Mouse (Mus musculus) embryonic facial prominence, embryonic 11.5 days (tissue): ENCODE data around the gene Cdh13. TPM values are rescaled to one million over a fixed set of nuclear protein-coding genes. Genes with fewer than 3 reads are reported as not detected.

ENCODE experiments used
- ATAC-seq: fragments of 200-750 bp; cut with Nextera tagmentation; replicated peaks from 2 replicates; pipeline ENCODE4 v1.8.0; 2017; ENCODE audit warnings: low read depth; ENCODE audit not compliant: insufficient number of reproducible peaks, low FRiP score, low TSS enrichment
- DNase-seq: peaks from one replicate; pipeline ENCODE4 v3.0.0-alpha.2; 2015; ENCODE audit warnings: low spot score
- H3K27ac ChIP-seq: fragments of 300-500 bp; sonication (generic); replicated peaks from 2 replicates; pipeline ENCODE4 v1.5.1; 2014; ENCODE audit warnings: mild to moderate bottlenecking, low read depth, low read length, control low read depth
- H3K27me3 ChIP-seq: fragments of 300-500 bp; sonication (generic); 2 replicates; pipeline ENCODE4 v1.6.1; 2014; ENCODE audit warnings: mild to moderate bottlenecking, low read length, moderate library complexity, mixed read lengths; ENCODE audit not compliant: control insufficient read depth, insufficient read depth
- H3K36me3 ChIP-seq: fragments of 300-500 bp; sonication (generic); replicated peaks from 2 replicates; pipeline ENCODE4 v1.6.1; 2014; ENCODE audit warnings: low read depth, mild to moderate bottlenecking, low read length, moderate library complexity, mixed read lengths; ENCODE audit not compliant: control insufficient read depth, insufficient read depth
- H3K4me1 ChIP-seq: fragments of 300-500 bp; sonication (generic); 2 replicates; pipeline ENCODE4 v1.6.1; 2014; ENCODE audit warnings: low read length, mixed read lengths; ENCODE audit not compliant: control insufficient read depth, insufficient read depth
- H3K4me2 ChIP-seq: fragments of 300-500 bp; sonication (generic); 2 replicates; pipeline ENCODE4 v1.6.1; 2014; ENCODE audit warnings: low read depth, mild to moderate bottlenecking, control low read depth, low read length, moderate library complexity
- H3K4me3 ChIP-seq: fragments of 300-500 bp; sonication (generic); 2 replicates; pipeline ENCODE4 v1.5.1; 2014; ENCODE audit warnings: low read depth, low read length, control low read depth
- H3K9ac ChIP-seq: fragments of 300-500 bp; sonication (generic); replicated peaks from 2 replicates; pipeline ENCODE4 v1.6.1; 2014; ENCODE audit warnings: mild to moderate bottlenecking, control low read depth, low read length
- H3K9me3 ChIP-seq: fragments of 300-500 bp; sonication (generic); replicated peaks from 2 replicates; pipeline ENCODE4 v1.6.1; 2016; ENCODE audit warnings: mild to moderate bottlenecking, low read length, inconsistent platforms, mixed read lengths; ENCODE audit not compliant: control insufficient read depth
- WGBS: fragments of 180-500 bp; shearing (Covaris S2); extraction: QIAGEN DNeasy Blood & Tissue Kit; methylation state at CpG from one replicate; pipeline ENCODE4 v1.1.7; 2014; 5-methylcytosine and 5-hydroxymethylcytosine counted together
- polyA plus RNA-seq: library from polyadenylated mRNA; unstranded; fragments of >200 nt; fragmentation: Nextera tagmentation; extraction: Ambion mirVana; gene quantifications from 2 replicates; pipeline ENCODE4 v1.2.1, GENCODE M21; 2014

Cdh13 gene
- polyA plus RNA-seq, 1 experiment from 2014 or later = 7.1 TPM

- H3K27ac ChIP-seq = no peak overlapping the region
- H3K27me3 ChIP-seq = no peaks in the 10 kb centered on the region
- ATAC-seq (no peak), DNase-seq (no peak)
- WGBS = 86% methylated on average over 1 of the region's 1 CpGs
- H3K4me3 ChIP-seq = no peak overlapping the region
- no peaks in the 10 kb centered on the region for H3K36me3 ChIP-seq
- H3K4me2 ChIP-seq = no peak overlapping the region
- H3K9me3 ChIP-seq = no peaks in the 10 kb centered on the region
- no peaks in the 10 kb centered on the region for H3K4me1 ChIP-seq
- no peak overlapping the region for H3K9ac ChIP-seq
Measured at GRCm38 (mm10) chr8:119000595-119000994, 717.1 kb downstream of the Cdh13 start.

GRCm38 (mm10) chr8:119004821-119005220 is 721.3 kb downstream of the Cdh13 start:
- WGBS = 84% methylated on average over 5 of the region's 5 CpGs
- Histone ChIP-seq H3K4me3 (no peak overlapping the region), H3K4me2 (no peak overlapping the region), H3K9me3 (no peaks in the 10 kb centered on the region), H3K9ac (no peak overlapping the region), H3K27me3 (no peaks in the 10 kb centered on the region), H3K27ac (no peak overlapping the region), H3K36me3 (no peaks in the 10 kb centered on the region), H3K4me1 (no peaks in the 10 kb centered on the region)
- DNase-seq (no peak), ATAC-seq (no peak)

- no peak overlapping the region for H3K4me3 ChIP-seq
- H3K4me2 ChIP-seq = no peak overlapping the region
- no peak for ATAC-seq
- H3K9me3 ChIP-seq = no peaks in the 10 kb centered on the region
- DNase-seq = no peak
- H3K4me1 ChIP-seq = no peaks in the 10 kb centered on the region
- no peak overlapping the region for H3K27ac ChIP-seq
- no peaks in the 10 kb centered on the region for H3K36me3 ChIP-seq
- H3K27me3 ChIP-seq = no peaks in the 10 kb centered on the region
- 72% methylated on average over 6 of the region's 6 CpGs for WGBS
- no peak overlapping the region for H3K9ac ChIP-seq
Measured at GRCm38 (mm10) chr8:119018675-119019074, 735.1 kb downstream of the Cdh13 start.

GRCm38 (mm10) chr8:119020781-119021180 is 737.2 kb downstream of the Cdh13 start:
- H3K27ac ChIP-seq = no peak overlapping the region
- DNase-seq = no peak
- H3K9me3 ChIP-seq = no peaks in the 10 kb centered on the region
- H3K27me3 ChIP-seq = no peaks in the 10 kb centered on the region
- 87% methylated on average over 11 of the region's 11 CpGs for whole genome bisulfite sequencing
- H3K9ac ChIP-seq = no peak overlapping the region
- H3K4me1 ChIP-seq = no peaks in the 10 kb centered on the region
- no peak overlapping the region for H3K4me2 ChIP-seq
- ATAC-seq = no peak
- H3K36me3 ChIP-seq = no peaks in the 10 kb centered on the region
- H3K4me3 ChIP-seq = no peak overlapping the region

- no peaks in the 10 kb centered on the region for H3K27me3 ChIP-seq
- no peaks in the 10 kb centered on the region for H3K36me3 ChIP-seq
- H3K9me3 ChIP-seq = no peaks in the 10 kb centered on the region
- no peaks in the 10 kb centered on the region for H3K4me1 ChIP-seq
- no peak overlapping the region for H3K9ac ChIP-seq
- no peak for ATAC-seq
- H3K4me3 ChIP-seq = no peak overlapping the region
- no peak for DNase-seq
- H3K4me2 ChIP-seq = no peak overlapping the region
- H3K27ac ChIP-seq = no peak overlapping the region
- 91% methylated on average over 11 of the region's 11 CpGs for WGBS
Measured at GRCm38 (mm10) chr8:119021478-119021877, 737.9 kb downstream of the Cdh13 start.

- WGBS = 66% methylated on average over 9 of the region's 9 CpGs
- H3K4me3 ChIP-seq = no peak overlapping the region
- H3K27me3 ChIP-seq = no peaks in the 10 kb centered on the region
- no peak overlapping the region for H3K27ac ChIP-seq
- H3K9ac ChIP-seq = no peak overlapping the region
- no peaks in the 10 kb centered on the region for H3K9me3 ChIP-seq
- no peak overlapping the region for H3K4me2 ChIP-seq
- ATAC-seq (no peak; the same call in 1 of the 2 replicates), DNase-seq (no peak)
- no peaks in the 10 kb centered on the region for H3K36me3 ChIP-seq
- H3K4me1 ChIP-seq = no peaks in the 10 kb centered on the region
Measured at GRCm38 (mm10) chr8:119022301-119022870, 738.9 kb downstream of the Cdh13 start.

GRCm38 (mm10) chr8:119033398-119033797 is 749.9 kb downstream of the Cdh13 start:
- Histone ChIP-seq H3K36me3 (no peaks in the 10 kb centered on the region), H3K9me3 (no peaks in the 10 kb centered on the region), H3K27ac (no peak overlapping the region), H3K4me1 (no peaks in the 10 kb centered on the region), H3K4me2 (no peak overlapping the region), H3K9ac (no peak overlapping the region), H3K27me3 (no peaks in the 10 kb centered on the region), H3K4me3 (no peak overlapping the region)
- 85% methylated on average over 11 of the region's 11 CpGs for whole genome bisulfite sequencing
- DNase-seq = no peak
- ATAC-seq = no peak

- H3K4me1 ChIP-seq = no peaks in the 10 kb centered on the region
- H3K27ac ChIP-seq = no peak overlapping the region
- WGBS = 91% methylated on average over 3 of the region's 3 CpGs
- ATAC-seq (no peak), DNase-seq (no peak)
- H3K27me3 ChIP-seq = no peaks in the 10 kb centered on the region
- H3K9me3 ChIP-seq = no peaks in the 10 kb centered on the region
- no peak overlapping the region for H3K4me3 ChIP-seq
- no peaks in the 10 kb centered on the region for H3K36me3 ChIP-seq
- H3K4me2 ChIP-seq = no peak overlapping the region
- no peak overlapping the region for H3K9ac ChIP-seq
Measured at GRCm38 (mm10) chr8:119034037-119034436, 750.5 kb downstream of the Cdh13 start.
